Mouse (Mus musculus) forebrain, embryonic 13.5 days (tissue): Measurements from ENCODE around the gene Dcaf11. TPM values are rescaled to one million over a fixed set of nuclear protein-coding genes. Genes with fewer than 3 reads are reported as not detected.
A peak's percentile ranks its signal among the peaks of the same experiment; 100 is the strongest.

Source experiments
- ATAC-seq: fragments of 200-750 bp; cut with Nextera tagmentation; 2 replicates; pipeline ENCODE4 v1.8.0; 2017
- H3K27ac ChIP-seq: fragments of 300-500 bp; sonication (generic); 2 replicates; pipeline ENCODE4 v1.5.1; 2015; ENCODE audit warnings: inconsistent platforms, mild to moderate bottlenecking, moderate library complexity
- H3K27me3 ChIP-seq: fragments of 300-500 bp; sonication (generic); 2 replicates; pipeline ENCODE4 v1.6.1; 2015; ENCODE audit warnings: mild to moderate bottlenecking, inconsistent platforms
- H3K36me3 ChIP-seq: fragments of 300-500 bp; sonication (generic); 2 replicates; pipeline ENCODE4 v1.6.1; 2015; ENCODE audit warnings: mild to moderate bottlenecking, inconsistent platforms; ENCODE audit not compliant: poor library complexity, severe bottlenecking
- H3K4me1 ChIP-seq: fragments of 300-500 bp; sonication (generic); 2 replicates; pipeline ENCODE4 v1.6.1; 2015; ENCODE audit warnings: inconsistent platforms
- H3K4me2 ChIP-seq: fragments of 300-500 bp; sonication (generic); 2 replicates; pipeline ENCODE4 v1.6.1; 2015; ENCODE audit warnings: inconsistent platforms, mild to moderate bottlenecking, moderate library complexity
- H3K4me3 ChIP-seq: fragments of 300-500 bp; sonication (generic); 2 replicates; pipeline ENCODE4 v1.5.1; 2015; ENCODE audit warnings: mild to moderate bottlenecking, inconsistent platforms
- H3K9ac ChIP-seq: fragments of 300-500 bp; sonication (generic); 2 replicates; pipeline ENCODE4 v1.6.1; 2015; ENCODE audit warnings: mild to moderate bottlenecking, inconsistent platforms
- H3K9me3 ChIP-seq: fragments of 300-500 bp; sonication (generic); replicated peaks from 2 replicates; pipeline ENCODE4 v1.6.1; 2016; ENCODE audit warnings: inconsistent platforms
- WGBS: fragments of 180-500 bp; shearing (Covaris S2); methylation state at CpG from one replicate; pipeline ENCODE4 v1.1.7; 2015; 5-methylcytosine and 5-hydroxymethylcytosine counted together
- polyA plus RNA-seq: library from polyadenylated mRNA; unstranded; fragments of >200 nt; fragmentation: Nextera tagmentation; extraction: Ambion mirVana; gene quantifications from 2 replicates; pipeline ENCODE4 v1.2.1, GENCODE M21; 2015

Dcaf11 gene
- polyA plus RNA-seq: 108 and 115 TPM in 2 replicates

DNA sequence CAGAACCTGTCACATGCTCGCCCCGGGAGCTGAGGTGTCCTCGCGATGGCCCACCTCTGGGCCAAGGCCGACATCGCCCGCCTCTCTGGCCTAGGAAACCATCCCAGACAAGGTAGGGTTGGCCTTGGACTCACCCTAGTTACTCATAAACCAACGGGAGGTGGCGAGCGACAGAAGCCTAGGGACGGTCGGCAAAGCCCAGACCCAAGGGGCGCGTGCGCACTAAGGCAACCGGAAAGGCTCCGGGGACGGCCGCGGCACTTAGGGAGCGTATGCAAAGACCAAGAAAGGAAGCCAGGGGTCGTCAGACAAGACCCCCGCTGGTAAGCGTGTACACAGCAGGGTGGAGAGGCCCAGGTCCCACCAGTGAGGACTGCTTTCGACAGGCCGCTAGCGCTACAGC, at the start of gene Dcaf11:
Gene Dcaf11 (plus strand): TSS at position 208 of the 403 bp plus-strand sequence.
- Histone ChIP-seq H3K9me3 (no peaks in the 10 kb centered on the region), H3K9ac (peak within 1 kb of the TSS; percentile 87), H3K36me3 (peaks cover 18% of the 10 kb centered on the region), H3K4me2 (peak within 1 kb of the TSS; percentile 77), H3K4me3 (peak within 1 kb of the TSS; percentile 66), H3K4me1 (peaks cover 21% of the 10 kb centered on the region), H3K27me3 (no peaks in the 10 kb centered on the region), H3K27ac (peak within 1 kb of the TSS; percentile 98)
- peak; percentile 80 for ATAC-seq
- WGBS: 0% methylated on average over 27 of the region's 27 CpGs

DNA sequence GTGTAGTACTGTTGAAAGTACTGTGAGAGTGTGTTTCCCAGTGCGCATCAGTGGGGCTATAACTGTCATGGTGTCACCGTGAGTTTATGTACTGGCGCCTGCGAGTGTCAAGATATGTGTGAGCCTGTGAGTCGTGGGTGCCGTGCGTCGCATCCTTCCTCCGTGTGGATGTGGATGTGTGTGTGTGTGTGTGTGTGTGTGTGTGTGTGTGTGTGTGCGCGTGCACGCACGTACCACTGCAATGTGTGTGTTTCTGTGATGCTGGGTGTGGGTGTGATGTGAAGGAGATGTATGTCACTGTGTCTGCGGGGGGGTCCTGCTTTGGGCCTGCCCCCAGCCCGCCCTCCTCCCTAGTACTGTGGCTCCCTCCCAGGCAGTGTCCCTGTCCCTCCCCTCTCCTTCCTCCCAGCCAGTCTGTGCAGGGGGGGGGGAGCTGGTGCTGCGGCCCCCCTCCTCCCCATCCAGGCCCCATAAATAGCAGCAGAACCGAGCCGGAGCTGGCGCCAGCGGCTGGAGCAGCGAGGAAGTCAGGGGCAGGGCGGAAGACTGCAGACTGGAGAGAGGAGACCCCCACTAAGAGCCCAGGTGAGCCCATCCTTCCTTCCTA, 49.6 kb upstream of the Dcaf11 start, which contains the start of gene Cpne6:
Gene Cpne6 (plus strand): TSS at position 321 of the 607 bp plus-strand sequence.
- no peak within 1 kb of the TSS for H3K4me2 ChIP-seq
- no peaks in the 10 kb centered on the region for H3K9me3 ChIP-seq
- peaks cover 3% of the 10 kb centered on the region; the same call in 1 of the 2 replicates for H3K27me3 ChIP-seq
- 81% methylated on average over 19 of the region's 22 CpGs for WGBS
- 0 out of 2 replicates have a peak within 1 kb of the TSS, but pooled peaks have one; percentile 5 for H3K9ac ChIP-seq
- H3K4me3 ChIP-seq: no peak within 1 kb of the TSS
- H3K27ac ChIP-seq: no peak within 1 kb of the TSS
- H3K4me1 ChIP-seq: peaks cover 6% of the 10 kb centered on the region
- peak; percentile 34; the same call in 1 of the 2 replicates for ATAC-seq
- peaks cover 21% of the 10 kb centered on the region; the same call in 1 of the 2 replicates for H3K36me3 ChIP-seq

DNA sequence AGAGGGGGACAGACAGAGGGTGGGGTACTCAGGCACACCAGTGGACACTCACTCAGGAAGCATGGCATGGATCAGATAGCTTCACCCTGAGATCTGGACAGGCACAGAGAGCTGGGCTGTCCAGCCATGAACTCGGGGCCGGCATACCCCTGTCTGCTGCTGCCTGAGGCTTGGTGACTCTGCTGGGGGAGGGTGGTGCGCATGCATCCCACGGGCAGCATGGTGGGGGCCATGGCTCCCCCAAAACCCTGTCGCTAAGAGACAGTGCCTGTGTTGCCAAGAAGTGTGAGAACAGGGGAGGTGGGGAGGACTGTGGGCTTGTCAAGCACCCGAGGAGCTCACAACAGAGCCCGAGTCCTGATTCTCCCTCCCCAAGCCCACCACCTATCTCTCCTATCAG, 48.8 kb upstream of the Dcaf11 start:
- H3K9ac ChIP-seq: no peak overlapping the region
- no peak overlapping the region for H3K4me2 ChIP-seq
- H3K9me3 ChIP-seq: no peaks in the 10 kb centered on the region
- peaks cover 6% of the 10 kb centered on the region for H3K4me1 ChIP-seq
- 0 out of 2 replicates have a peak, but pooled peaks have one; percentile 31 for ATAC-seq
- 60% methylated on average over 7 of the region's 7 CpGs for WGBS
- no peak overlapping the region for H3K4me3 ChIP-seq
- H3K27me3 ChIP-seq: peaks cover 3% of the 10 kb centered on the region; the same call in 1 of the 2 replicates
- no peak overlapping the region for H3K27ac ChIP-seq
- peaks cover 13% of the 10 kb centered on the region; the same call in 1 of the 2 replicates for H3K36me3 ChIP-seq

DNA sequence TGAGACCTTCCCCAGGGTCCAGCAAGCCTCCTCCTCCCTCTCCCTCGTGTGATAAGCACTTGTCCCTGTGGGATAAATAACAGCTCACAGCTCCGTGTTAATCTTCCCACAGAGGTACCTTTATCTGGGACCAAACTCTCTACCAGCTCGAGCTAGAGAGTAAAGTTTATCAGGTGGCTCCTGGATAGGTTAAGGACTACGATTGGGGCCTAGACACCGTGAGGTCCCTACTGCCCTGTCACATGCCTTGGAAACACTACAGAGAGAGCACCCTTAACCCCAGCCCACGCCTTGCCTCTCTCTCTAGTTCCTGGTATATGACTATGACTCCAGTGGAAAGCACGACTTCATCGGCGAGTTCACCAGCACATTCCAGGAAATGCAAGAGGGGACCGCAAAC, 45.9 kb upstream of the Dcaf11 start:
- no peak for ATAC-seq
- no peak overlapping the region for H3K27ac ChIP-seq

DNA sequence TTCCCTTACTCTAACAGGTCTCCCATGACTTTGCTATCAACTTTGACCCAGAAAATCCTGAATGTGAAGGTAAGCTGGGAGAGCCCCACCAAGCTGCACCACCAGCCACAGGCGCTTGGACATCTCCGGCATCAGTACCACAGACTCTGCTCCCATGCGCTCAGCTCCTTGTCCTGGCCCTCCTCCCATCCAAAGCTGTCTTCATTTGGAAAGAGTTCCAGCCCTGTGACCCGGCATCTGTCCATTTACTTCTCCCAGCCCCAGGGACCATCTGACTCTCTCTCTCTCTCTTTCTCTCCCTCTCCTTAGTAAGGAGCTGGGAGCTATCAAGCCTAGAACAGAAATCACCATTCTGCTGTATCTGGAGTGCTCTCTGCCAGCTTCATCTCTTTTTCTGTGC, 44.0 kb upstream of the Dcaf11 start:
- Histone ChIP-seq H3K4me2 (no peak overlapping the region), H3K27me3 (peaks cover 3% of the 10 kb centered on the region; the same call in 1 of the 2 replicates), H3K27ac (no peak overlapping the region), H3K4me3 (no peak overlapping the region), H3K36me3 (no peaks in the 10 kb centered on the region), H3K4me1 (peaks cover 11% of the 10 kb centered on the region), H3K9me3 (no peaks in the 10 kb centered on the region), H3K9ac (no peak overlapping the region)
- ATAC-seq: no peak
- 90% methylated on average over 4 of the region's 4 CpGs for WGBS

More for the DNA sequence above, 45.9 kb upstream of the Dcaf11 start:
- Histone ChIP-seq H3K9me3 (no peaks in the 10 kb centered on the region), H3K36me3 (no peaks in the 10 kb centered on the region), H3K27me3 (peaks cover 3% of the 10 kb centered on the region; the same call in 1 of the 2 replicates), H3K4me3 (no peak overlapping the region), H3K4me1 (peaks cover 6% of the 10 kb centered on the region), H3K4me2 (no peak overlapping the region), H3K9ac (no peak overlapping the region)
- 74% methylated on average over 10 of the region's 10 CpGs for WGBS

DNA sequence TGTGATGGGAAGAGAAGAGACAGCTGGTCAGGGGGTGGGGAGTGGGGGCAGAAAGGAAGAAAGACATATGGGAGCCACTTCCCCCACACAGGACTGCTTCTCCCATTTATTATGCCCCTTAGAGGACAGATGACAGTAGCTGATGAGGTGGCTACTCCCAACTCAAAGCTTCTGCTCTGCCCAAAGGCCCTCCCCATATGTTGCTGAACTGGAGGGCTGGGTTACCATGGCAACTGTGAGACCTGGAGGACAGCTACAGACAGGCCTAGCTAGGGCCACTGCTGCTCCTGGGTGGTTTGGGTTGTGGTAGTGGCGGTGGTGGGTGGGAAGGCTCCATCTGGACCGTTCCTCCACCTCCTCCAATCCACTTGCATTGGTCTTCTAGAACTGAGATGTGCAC, 40.9 kb upstream of the Dcaf11 start:
- peaks cover 10% of the 10 kb centered on the region; the same call in 1 of the 2 replicates for H3K4me1 ChIP-seq
- H3K9me3 ChIP-seq: no peaks in the 10 kb centered on the region
- H3K36me3 ChIP-seq: no peaks in the 10 kb centered on the region
- peaks cover 15% of the 10 kb centered on the region for H3K27me3 ChIP-seq
- H3K9ac ChIP-seq: no peak overlapping the region
- no peak overlapping the region for H3K27ac ChIP-seq
- no peak overlapping the region for H3K4me3 ChIP-seq
- H3K4me2 ChIP-seq: no peak overlapping the region
- ATAC-seq: peak; percentile 57
- WGBS: 42% methylated on average over 2 of the region's 2 CpGs

DNA sequence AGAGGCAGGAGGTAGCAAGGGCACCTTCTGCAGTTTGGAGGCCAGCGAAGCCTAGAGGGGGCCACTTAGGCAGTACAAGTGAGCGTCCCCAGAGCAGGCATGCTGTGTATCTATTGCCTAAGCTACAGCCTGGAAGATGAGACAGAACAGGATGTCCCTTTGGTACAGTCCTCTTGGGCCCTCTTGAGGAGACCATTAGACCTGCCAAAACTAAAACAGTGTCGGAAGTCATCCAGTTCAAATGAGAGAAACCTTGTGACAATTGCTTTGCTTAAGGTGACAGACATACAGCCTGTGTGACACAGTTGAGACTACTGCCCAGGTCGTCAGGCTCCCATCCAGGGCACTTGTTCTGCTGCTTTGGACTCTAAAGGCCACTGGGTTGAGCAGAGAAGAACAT, 40.2 kb upstream of the Dcaf11 start:
- no peak for ATAC-seq
- no peak overlapping the region for H3K4me2 ChIP-seq
- no peak overlapping the region for H3K27ac ChIP-seq
- no peaks in the 10 kb centered on the region for H3K9me3 ChIP-seq
- no peaks in the 10 kb centered on the region for H3K36me3 ChIP-seq
- H3K27me3 ChIP-seq: peaks cover 15% of the 10 kb centered on the region
- H3K4me3 ChIP-seq: no peak overlapping the region
- whole genome bisulfite sequencing: 62% methylated on average over 4 of the region's 4 CpGs
- peaks cover 10% of the 10 kb centered on the region; the same call in 1 of the 2 replicates for H3K4me1 ChIP-seq
- H3K9ac ChIP-seq: no peak overlapping the region

DNA sequence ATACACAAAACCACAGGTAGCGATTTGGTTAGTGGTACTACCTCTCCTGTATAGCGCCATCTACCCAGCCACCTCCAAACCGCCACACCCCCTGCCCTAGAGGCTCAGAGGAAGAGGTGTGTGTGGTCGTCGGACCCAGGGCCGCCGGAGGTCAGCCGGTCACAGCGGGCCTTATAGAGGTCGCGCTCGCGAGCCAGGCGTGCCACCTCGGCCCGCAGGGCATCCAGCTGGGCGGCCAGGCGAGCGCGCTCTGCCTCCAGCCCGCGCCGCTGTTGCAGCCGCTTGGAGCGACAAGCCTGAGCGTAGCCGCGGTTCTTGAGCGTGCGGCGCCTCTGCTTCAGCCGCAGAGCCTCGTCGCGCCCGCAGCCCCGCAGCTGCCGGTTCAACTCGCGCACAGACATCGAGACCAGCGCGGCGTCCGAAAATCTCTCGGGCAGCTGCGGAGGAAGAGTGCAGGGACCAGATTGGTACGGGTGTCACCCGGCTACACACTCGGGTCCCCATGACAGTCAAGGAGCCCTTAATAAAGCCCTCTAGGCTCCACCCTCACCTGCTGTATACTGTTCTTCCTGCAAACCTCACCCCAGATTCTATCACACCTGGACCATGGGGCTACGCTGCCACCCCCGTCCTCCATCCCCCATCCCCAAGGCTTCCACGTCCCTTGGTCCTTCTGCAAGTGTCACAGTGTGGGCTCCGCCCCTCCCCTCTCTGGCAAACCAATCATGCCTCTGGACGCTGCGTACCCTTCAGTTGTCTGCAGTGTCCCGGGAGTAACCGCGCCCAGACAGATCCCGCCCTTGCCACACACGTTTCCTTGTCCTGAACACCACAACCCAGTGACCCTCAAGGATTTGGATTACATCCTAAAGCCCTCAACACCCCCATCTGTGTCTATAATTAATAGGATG, 39.1 kb upstream of the Dcaf11 start:
- Histone ChIP-seq H3K9me3 (no peaks in the 10 kb centered on the region), H3K4me1 (peaks cover 10% of the 10 kb centered on the region; the same call in 1 of the 2 replicates), H3K27ac (peak overlapping the region; percentile 57; the same call in 1 of the 2 replicates), H3K9ac (peak overlapping the region; percentile 66), H3K4me2 (peak overlapping the region; percentile 91), H3K36me3 (no peaks in the 10 kb centered on the region), H3K27me3 (peaks cover 15% of the 10 kb centered on the region), H3K4me3 (peak overlapping the region; percentile 53)
- under 1% methylated on average over 61 of the region's 61 CpGs for WGBS
- peak; percentile 80 for ATAC-seq

DNA sequence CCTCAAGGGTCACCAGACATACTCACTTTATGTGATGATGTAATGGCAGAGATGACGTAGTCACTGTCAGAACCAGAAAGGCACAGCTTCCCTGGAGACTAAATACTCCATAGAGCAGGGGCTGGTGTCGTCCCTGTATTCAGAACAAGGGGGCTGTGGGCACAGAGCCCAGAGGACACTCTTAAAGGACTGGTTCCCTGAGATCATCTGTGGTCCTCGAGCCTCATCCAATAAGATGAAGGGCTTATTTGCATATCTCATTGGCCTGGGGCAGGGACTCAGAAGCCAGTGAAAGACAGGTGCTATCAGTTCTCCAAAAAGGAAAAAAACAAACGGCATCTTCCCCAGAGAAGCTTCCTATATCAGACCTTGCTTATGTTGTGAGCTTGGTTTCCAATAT, 35.7 kb upstream of the Dcaf11 start:
- Histone ChIP-seq H3K4me1 (peaks cover 10% of the 10 kb centered on the region; the same call in 1 of the 2 replicates), H3K4me3 (no peak overlapping the region), H3K4me2 (no peak overlapping the region), H3K27ac (no peak overlapping the region), H3K9me3 (no peaks in the 10 kb centered on the region), H3K27me3 (peaks cover 17% of the 10 kb centered on the region), H3K9ac (no peak overlapping the region), H3K36me3 (no peaks in the 10 kb centered on the region)
- 64% methylated on average over 4 of the region's 4 CpGs for WGBS
- no peak for ATAC-seq

DNA sequence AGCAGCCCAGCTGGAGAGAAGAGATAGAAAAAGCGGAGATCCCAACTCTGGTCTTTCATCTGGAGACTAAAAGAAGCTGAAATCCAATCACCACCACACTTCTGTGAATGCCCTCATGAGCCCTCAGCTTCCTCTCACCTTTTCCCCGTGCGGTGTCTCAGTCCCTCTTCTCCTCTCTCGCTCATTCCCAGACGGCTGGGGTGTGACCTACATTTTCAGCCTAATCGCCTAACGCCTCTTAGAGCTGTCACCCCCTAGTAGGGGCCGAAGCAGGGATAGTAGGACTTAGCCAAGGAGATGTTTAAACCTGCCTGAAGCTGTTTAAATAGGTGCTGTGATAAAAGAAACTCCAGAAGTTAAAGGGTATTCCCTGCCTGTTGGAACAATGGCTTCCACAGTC, 35.0 kb upstream of the Dcaf11 start, which contains the start of gene Nrl:
Gene Nrl (minus strand): TSS at position 197 of the 400 bp plus-strand sequence.
- Histone ChIP-seq H3K36me3 (no peaks in the 10 kb centered on the region), H3K27me3 (peaks cover 21% of the 10 kb centered on the region), H3K27ac (no peak within 1 kb of the TSS), H3K4me1 (peaks cover 10% of the 10 kb centered on the region; the same call in 1 of the 2 replicates), H3K4me3 (no peak within 1 kb of the TSS), H3K9me3 (no peaks in the 10 kb centered on the region), H3K9ac (no peak within 1 kb of the TSS), H3K4me2 (no peak within 1 kb of the TSS)
- ATAC-seq: no peak
- WGBS: 44% methylated on average over 8 of the region's 8 CpGs

DNA sequence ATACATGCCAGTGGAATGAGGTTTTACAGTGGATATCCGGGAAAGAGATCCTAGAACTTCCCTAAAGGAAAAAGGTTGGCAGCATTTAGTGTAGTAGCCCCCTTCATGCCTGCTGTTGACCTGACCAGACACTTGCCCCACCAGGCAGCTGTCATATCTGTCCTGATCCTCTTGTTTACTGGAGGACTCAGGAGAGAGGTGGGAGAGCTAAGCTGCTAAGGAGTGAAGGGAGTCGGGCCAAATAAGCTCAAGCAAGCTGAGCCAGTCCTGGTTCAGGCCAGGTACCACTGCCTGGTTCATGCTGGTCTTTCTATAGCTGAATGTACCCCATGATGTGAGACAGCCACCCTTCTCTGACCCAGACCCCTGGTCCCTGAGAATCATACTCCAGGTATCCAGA, 33.1 kb upstream of the Dcaf11 start:
- Histone ChIP-seq H3K9ac (no peak overlapping the region), H3K4me2 (no peak overlapping the region), H3K36me3 (no peaks in the 10 kb centered on the region), H3K27me3 (peaks cover 26% of the 10 kb centered on the region), H3K27ac (no peak overlapping the region), H3K4me3 (no peak overlapping the region), H3K4me1 (no peaks in the 10 kb centered on the region), H3K9me3 (no peaks in the 10 kb centered on the region)
- ATAC-seq: no peak
- 76% methylated on average over 2 of the region's 2 CpGs for WGBS

DNA sequence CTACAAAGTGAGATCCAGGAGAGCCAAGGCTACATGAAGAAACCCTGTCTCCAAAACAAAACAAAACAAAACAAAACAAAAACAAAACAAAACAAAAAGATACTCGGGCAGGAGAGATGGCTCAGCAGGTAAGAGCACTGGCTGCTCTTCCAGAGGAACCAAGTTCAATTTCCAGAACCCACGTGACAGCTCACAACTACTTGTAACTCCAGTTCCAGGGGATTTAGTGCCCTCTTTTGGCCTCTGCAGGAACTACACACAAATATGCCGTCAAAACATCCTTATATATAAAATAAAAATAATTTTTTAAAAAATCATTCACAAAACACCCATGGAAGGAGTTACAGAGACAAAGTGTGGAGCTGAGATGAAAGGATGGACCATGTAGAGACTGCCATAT, 31.9 kb upstream of the Dcaf11 start:
- Histone ChIP-seq H3K9ac (no peak overlapping the region), H3K4me3 (no peak overlapping the region), H3K27ac (no peak overlapping the region), H3K4me2 (no peak overlapping the region), H3K4me1 (no peaks in the 10 kb centered on the region), H3K36me3 (no peaks in the 10 kb centered on the region), H3K27me3 (peaks cover 19% of the 10 kb centered on the region; the same call in 1 of the 2 replicates), H3K9me3 (no peaks in the 10 kb centered on the region)
- 19% methylated on average over 3 of the region's 3 CpGs for WGBS
- no peak for ATAC-seq
